Mouse (Mus musculus) midbrain, embryonic 16.5 days (tissue): Measurements from ENCODE around the gene Hist1h2br. TPM values are rescaled to one million over a fixed set of nuclear protein-coding genes. Genes with fewer than 3 reads are reported as not detected.
"Not testable (repeated sequence)": the region's sequence is repeated elsewhere in the genome, so short reads cannot be mapped to it uniquely, and the experiment has no call there.

Experiments
- ATAC-seq: fragments of 200-750 bp; cut with Nextera tagmentation; 2 replicates; pipeline ENCODE4 v1.8.0; 2017; ENCODE audit warnings: moderate TSS enrichment
- H3K27ac ChIP-seq: fragments of 300-500 bp; sonication (generic); 2 replicates; pipeline ENCODE4 v1.5.1; 2014; ENCODE audit warnings: mild to moderate bottlenecking, low read length, mixed read lengths
- H3K27me3 ChIP-seq: fragments of 300-500 bp; sonication (generic); 2 replicates; pipeline ENCODE4 v1.6.1; 2014; ENCODE audit warnings: low read depth, low read length, mixed read lengths; ENCODE audit not compliant: control insufficient read depth, insufficient read depth
- H3K36me3 ChIP-seq: fragments of 300-500 bp; sonication (generic); 2 replicates; pipeline ENCODE4 v1.6.1; 2014; ENCODE audit warnings: mild to moderate bottlenecking, low read length, moderate library complexity, mixed read lengths; ENCODE audit not compliant: control insufficient read depth, insufficient read depth
- H3K4me1 ChIP-seq: fragments of 300-500 bp; sonication (generic); 2 replicates; pipeline ENCODE4 v1.6.1; 2014; ENCODE audit warnings: mild to moderate bottlenecking, low read length, mixed read lengths; ENCODE audit not compliant: control insufficient read depth, insufficient read depth
- H3K4me2 ChIP-seq: fragments of 300-500 bp; sonication (generic); 2 replicates; pipeline ENCODE4 v1.6.1; 2014; ENCODE audit warnings: mild to moderate bottlenecking, low read length, mixed read lengths
- H3K4me3 ChIP-seq: fragments of 300-500 bp; sonication (generic); 2 replicates; pipeline ENCODE4 v1.5.1; 2014; ENCODE audit warnings: low read depth, mild to moderate bottlenecking, low read length, moderate library complexity, mixed read lengths
- H3K9ac ChIP-seq: fragments of 300-500 bp; sonication (generic); 2 replicates; pipeline ENCODE4 v1.6.1; 2014; ENCODE audit warnings: low read depth, low read length, mixed read lengths
- H3K9me3 ChIP-seq: fragments of 300-500 bp; sonication (generic); replicated peaks from 2 replicates; pipeline ENCODE4 v1.6.1; 2014; ENCODE audit warnings: mild to moderate bottlenecking, low read length, mixed read lengths; ENCODE audit not compliant: control insufficient read depth, poor library complexity, severe bottlenecking
- WGBS: fragments of 180-500 bp; shearing (Covaris S2); extraction: QIAGEN DNeasy Blood & Tissue Kit; methylation state at CpG from one replicate; pipeline ENCODE4 v1.1.7; 2014; 5-methylcytosine and 5-hydroxymethylcytosine counted together
- polyA plus RNA-seq: library from polyadenylated mRNA; unstranded; fragments of >200 nt; fragmentation: Nextera tagmentation; extraction: Ambion mirVana; gene quantifications from 2 replicates; pipeline ENCODE4 v1.2.1, GENCODE M21; 2015

The Hist1h2br gene
- polyA plus RNA-seq: 2.9 and 3.5 TPM in 2 replicates

- not testable (repeated sequence) for H3K9me3 ChIP-seq, H3K27ac ChIP-seq, H3K4me3 ChIP-seq, H3K27me3 ChIP-seq, H3K4me2 ChIP-seq, H3K9ac ChIP-seq, H3K4me1 ChIP-seq, H3K36me3 ChIP-seq
- peak; percentile 97 for ATAC-seq
- no CpG with 5 or more reads among the region's 24 CpGs for WGBS
Measured at GRCm38 (mm10) chr13:21833461-21833860, at the start of gene Hist1h2br, which contains the start of gene Hist1h2ap. Hist1h2br (plus strand) TSS chr13:21833743. Hist1h2ap (minus strand) TSS chr13:21833507.

GRCm38 (mm10) chr13:21784311-21784710 is 49.2 kb upstream of the Hist1h2br start:
- ATAC-seq: no peak
- Histone ChIP-seq H3K4me2 (no peak overlapping the region), H3K9me3 (no peaks in the 10 kb centered on the region), H3K4me3 (no peak overlapping the region), H3K9ac (no peak overlapping the region), H3K27ac (no peak overlapping the region), H3K36me3 (no peaks in the 10 kb centered on the region), H3K27me3 (no peaks in the 10 kb centered on the region; the same call in 1 of the 2 replicates), H3K4me1 (peaks cover 31% of the 10 kb centered on the region)
- WGBS: 19% methylated on average over 6 of the region's 6 CpGs

- H3K27ac ChIP-seq: peak overlapping the region; percentile 70
- no peaks in the 10 kb centered on the region for H3K27me3 ChIP-seq
- peak overlapping the region; percentile 60; the same call in 1 of the 2 replicates for H3K9ac ChIP-seq
- no peak for ATAC-seq
- peaks cover 25% of the 10 kb centered on the region for H3K4me1 ChIP-seq
- WGBS: 2% methylated on average over 8 of the region's 8 CpGs
- no peaks in the 10 kb centered on the region for H3K36me3 ChIP-seq
- H3K4me2 ChIP-seq: peak overlapping the region; percentile 64
- H3K9me3 ChIP-seq: no peaks in the 10 kb centered on the region
- H3K4me3 ChIP-seq: peak overlapping the region; percentile 37
Measured at GRCm38 (mm10) chr13:21786189-21786898, 47.2 kb upstream of the Hist1h2br start.

DNA sequence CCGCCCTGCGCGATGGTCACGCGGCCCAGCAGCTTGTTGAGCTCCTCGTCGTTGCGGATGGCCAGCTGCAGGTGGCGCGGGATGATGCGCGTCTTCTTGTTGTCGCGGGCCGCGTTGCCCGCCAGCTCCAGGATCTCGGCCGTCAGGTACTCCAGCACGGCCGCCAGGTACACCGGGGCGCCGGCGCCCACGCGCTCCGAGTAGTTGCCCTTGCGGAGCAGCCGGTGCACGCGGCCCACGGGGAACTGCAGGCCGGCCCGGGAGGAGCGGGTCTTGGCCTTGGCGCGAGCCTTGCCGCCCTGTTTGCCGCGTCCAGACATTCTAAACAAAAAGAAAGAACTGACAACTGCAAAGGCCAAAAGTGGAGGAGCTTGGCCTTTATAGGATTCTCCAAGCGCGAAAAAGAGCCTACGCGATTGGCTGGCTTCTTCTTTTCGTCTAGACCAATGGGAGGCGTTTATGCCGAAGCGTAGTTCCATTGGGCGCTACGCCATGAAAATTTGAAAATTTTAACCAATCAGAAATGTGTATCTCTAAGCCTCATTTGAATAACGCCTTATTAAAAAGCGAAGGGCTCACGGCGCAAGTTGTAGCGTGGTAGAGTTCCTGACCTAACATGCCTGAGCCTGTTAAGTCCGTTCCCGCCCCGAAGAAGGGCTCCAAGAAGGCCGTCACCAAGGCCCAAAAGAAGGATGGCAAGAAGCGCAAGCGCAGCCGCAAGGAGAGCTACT is 46.5 kb upstream of the Hist1h2br start, which contains the start of the genes Hist1h2an and Hist1h2bp:
Hist1h2an (minus strand) TSS at position 320 of the 731 bp plus-strand sequence.
Hist1h2bp (plus strand) TSS at position 563 of the 731 bp plus-strand sequence.
- H3K36me3 ChIP-seq, H3K27me3 ChIP-seq, H3K9me3 ChIP-seq: not testable (repeated sequence)
- Histone ChIP-seq H3K4me1 (peaks cover 25% of the 10 kb centered on the region), H3K4me2 (peak within 1 kb of the TSS; percentile 64), H3K9ac (peak within 1 kb of the TSS; percentile 60; the same call in 1 of the 2 replicates), H3K27ac (peak within 1 kb of the TSS; percentile 70), H3K4me3 (peak within 1 kb of the TSS; percentile 37)
- peak; percentile 96 for ATAC-seq
- under 1% methylated on average over 35 of the region's 63 CpGs for whole genome bisulfite sequencing

GRCm38 (mm10) chr13:21787760-21788593 is 45.6 kb upstream of the Hist1h2br start:
- Histone ChIP-seq H3K9me3 (no peaks in the 10 kb centered on the region), H3K36me3 (no peaks in the 10 kb centered on the region), H3K27ac (no peak overlapping the region), H3K4me3 (no peak overlapping the region), H3K4me1 (peaks cover 18% of the 10 kb centered on the region), H3K4me2 (peak overlapping the region; percentile 52), H3K9ac (no peak overlapping the region), H3K27me3 (no peaks in the 10 kb centered on the region)
- peak; percentile 18 for ATAC-seq
- 12% methylated on average over 14 of the region's 21 CpGs for whole genome bisulfite sequencing

DNA sequence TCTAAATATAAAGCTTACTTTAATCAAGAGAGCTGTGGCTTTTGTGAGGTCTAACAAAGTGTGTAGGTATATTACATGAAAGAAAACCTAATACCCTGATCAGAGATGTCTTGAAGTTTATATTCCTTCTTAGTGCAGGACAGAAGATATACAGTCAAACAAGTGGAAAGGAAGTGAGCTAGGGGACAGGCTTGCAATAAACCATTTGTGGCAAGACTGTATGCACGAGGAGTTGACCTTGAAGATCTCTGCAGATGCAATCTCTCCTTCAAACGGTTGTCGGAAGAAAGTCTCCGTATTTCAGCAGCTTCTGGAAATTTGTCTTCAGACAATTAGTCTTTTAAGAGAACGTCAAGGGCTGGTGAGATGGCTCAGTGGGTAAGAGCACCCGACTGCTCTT is 43.6 kb upstream of the Hist1h2br start:
- no peak overlapping the region for H3K27ac ChIP-seq
- peaks cover 15% of the 10 kb centered on the region for H3K4me1 ChIP-seq
- WGBS: 61% methylated on average over 6 of the region's 6 CpGs
- no peaks in the 10 kb centered on the region for H3K36me3 ChIP-seq
- H3K4me2 ChIP-seq: no peak overlapping the region
- no peaks in the 10 kb centered on the region for H3K27me3 ChIP-seq
- H3K9ac ChIP-seq: no peak overlapping the region
- H3K4me3 ChIP-seq: no peak overlapping the region
- ATAC-seq: no peak
- no peaks in the 10 kb centered on the region for H3K9me3 ChIP-seq

DNA sequence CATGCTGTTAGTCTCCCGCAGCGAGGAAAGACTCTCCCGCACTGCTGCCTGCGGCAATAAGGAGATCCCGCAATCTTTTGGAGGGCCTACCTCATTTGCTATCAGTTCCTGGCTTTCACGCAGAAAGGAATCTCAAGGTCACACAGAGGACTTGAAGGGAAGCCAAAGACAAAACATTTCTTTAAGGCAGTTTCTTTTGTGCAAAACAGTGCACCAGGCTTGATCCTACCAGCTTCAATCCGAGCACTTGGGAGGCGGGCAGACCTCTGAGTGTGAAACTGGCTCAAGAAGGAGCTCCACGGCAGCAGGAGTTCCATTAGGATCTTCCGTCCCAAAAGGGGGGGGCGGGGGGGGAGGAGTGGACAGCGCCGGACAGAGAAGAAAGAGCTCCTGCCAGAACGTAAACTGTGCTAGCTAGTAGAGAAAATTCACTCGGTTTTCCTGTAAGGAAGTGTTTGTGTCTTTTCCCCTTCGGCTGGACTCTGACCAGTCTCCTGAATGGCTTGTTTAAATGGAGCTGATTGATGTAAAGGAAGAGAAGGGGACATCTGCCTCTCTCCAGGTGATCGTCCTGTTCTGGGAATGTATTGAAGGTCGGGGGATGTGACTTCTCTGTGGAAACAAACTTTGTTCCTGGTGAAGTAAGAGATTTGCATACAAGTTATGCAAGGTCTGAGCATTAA is 42.8 kb upstream of the Hist1h2br start:
- WGBS: 6% methylated on average over 18 of the region's 18 CpGs
- no peak overlapping the region for H3K4me3 ChIP-seq
- peak overlapping the region; percentile 30; the same call in 1 of the 2 replicates for H3K9ac ChIP-seq

DNA sequence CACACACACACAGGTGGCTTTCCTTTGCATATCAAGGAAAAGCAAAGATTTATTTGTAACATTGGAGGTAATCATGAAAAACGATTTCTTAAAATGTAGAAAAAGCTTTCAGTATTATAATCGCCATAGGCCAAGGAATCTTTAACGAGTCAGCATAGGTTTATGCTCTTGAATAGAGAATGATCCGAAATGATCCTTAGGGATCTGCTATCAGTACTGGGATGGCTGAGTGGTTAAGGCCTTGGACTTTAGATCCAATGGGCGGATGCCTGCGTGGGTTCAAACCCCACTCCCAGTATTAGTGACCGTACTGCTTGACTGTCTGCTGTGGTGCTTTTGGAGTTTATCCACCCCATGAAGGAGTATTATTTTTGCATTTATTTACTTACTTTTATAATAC is 38.0 kb upstream of the Hist1h2br start:
- no peak overlapping the region for H3K27ac ChIP-seq
- no peaks in the 10 kb centered on the region for H3K27me3 ChIP-seq
- H3K36me3 ChIP-seq: no peaks in the 10 kb centered on the region
- 94% methylated on average over 7 of the region's 7 CpGs for WGBS
- no peak overlapping the region for H3K9ac ChIP-seq
- H3K4me3 ChIP-seq: no peak overlapping the region
- no peaks in the 10 kb centered on the region for H3K9me3 ChIP-seq
- no peak overlapping the region for H3K4me2 ChIP-seq
- peaks cover 4% of the 10 kb centered on the region for H3K4me1 ChIP-seq
- no peak for ATAC-seq

More for the DNA sequence above, 42.8 kb upstream of the Hist1h2br start:
- no peaks in the 10 kb centered on the region for H3K9me3 ChIP-seq
- H3K27me3 ChIP-seq: no peaks in the 10 kb centered on the region
- no peak overlapping the region for H3K27ac ChIP-seq
- no peaks in the 10 kb centered on the region for H3K36me3 ChIP-seq
- H3K4me2 ChIP-seq: peak overlapping the region; percentile 42
- peaks cover 15% of the 10 kb centered on the region for H3K4me1 ChIP-seq
- ATAC-seq: no peak
